Mouse (Mus musculus) cerebellum, adult 2 months (tissue): Measurements from ENCODE around the gene Mymx. TPM values are rescaled to one million over a fixed set of nuclear protein-coding genes. Genes with fewer than 3 reads are reported as not detected.

ENCODE experiments used
- DNase-seq, 2 experiments: peaks; one replicate each; pipeline ENCODE4 v3.0.0; 2021
- H3K27ac ChIP-seq: fragments of 200-500 bp; 2 replicates; pipeline ENCODE4 v1.5.1; 2012; ENCODE audit warnings: low read length, control low read depth, inconsistent platforms; ENCODE audit not compliant: insufficient read depth
- H3K27me3 ChIP-seq: fragments of 200-500 bp; 2 replicates; pipeline ENCODE4 v1.6.1; 2012; ENCODE audit warnings: inconsistent platforms, mild to moderate bottlenecking, low read length, moderate library complexity; ENCODE audit not compliant: control insufficient read depth, insufficient read depth
- H3K4me1 ChIP-seq: fragments of 200-500 bp; 2 replicates; pipeline ENCODE4 v1.6.1; 2011; ENCODE audit warnings: low read length; ENCODE audit not compliant: control insufficient read depth, insufficient read depth
- H3K4me3 ChIP-seq: fragments of 200-500 bp; replicated peaks from 2 replicates; pipeline ENCODE3; 2011; ENCODE audit warnings: mild to moderate bottlenecking, low read depth, low read length, control low read depth; ENCODE audit not compliant: insufficient read depth
- CTCF ChIP-seq: fragments of 200-500 bp; IDR thresholded peaks from 2 replicates; pipeline ENCODE4 v1.5.1; 2011; ENCODE audit warnings: low read depth, mild to moderate bottlenecking, control low read depth, low read length, moderate library complexity, borderline replicate concordance; ENCODE audit not compliant: insufficient read depth
- POLR2A ChIP-seq: fragments of 200-500 bp; IDR thresholded peaks from 2 replicates; pipeline ENCODE4 v1.6.1; 2011; ENCODE audit warnings: low read length, control low read depth, borderline replicate concordance; ENCODE audit not compliant: insufficient read depth
- WGBS: fragments of 180-500 bp; shearing (Covaris S2); methylation state at CpG from one replicate; pipeline ENCODE4 v1.1.7; 2018; 5-methylcytosine and 5-hydroxymethylcytosine counted together
- polyA plus RNA-seq: library from polyadenylated mRNA; depleted of rRNA; stranded (reverse); fragments of >200 nt; gene quantifications from 2 replicates; pipeline ENCODE4 v1.2.3, GENCODE M21; 2012; rRNA removed

The Mymx gene
- polyA plus RNA-seq, 1 experiment = not detected

DNA sequence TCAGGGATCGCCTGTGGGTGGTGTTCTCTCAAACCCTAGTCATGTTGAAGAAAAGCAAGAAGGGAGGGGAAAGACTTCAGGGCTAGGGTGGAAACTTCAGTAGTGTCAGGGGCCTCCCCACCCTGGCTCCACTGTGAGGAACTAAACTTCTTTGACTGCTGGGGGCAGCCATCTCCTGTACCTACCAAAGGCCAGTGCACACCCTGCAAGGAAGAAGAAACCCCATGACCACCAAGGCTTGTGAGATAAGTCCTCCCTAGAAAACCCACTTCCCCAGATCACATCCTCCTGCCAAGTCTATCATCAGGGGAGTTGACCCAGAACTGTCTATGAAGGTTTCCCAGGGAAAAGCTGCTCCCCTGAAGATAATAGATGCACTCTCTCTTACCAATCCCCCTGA lies 47.5 kb downstream of the Mymx start:
- DNase-seq = no peak
- Histone ChIP-seq H3K4me1 (peaks cover 36% of the 10 kb centered on the region), H3K4me3 (no peak overlapping the region), H3K27ac (no peak overlapping the region), H3K27me3 (no peaks in the 10 kb centered on the region)
- TF ChIP-seq POLR2A = no peak
- TF ChIP-seq CTCF = no peak
- WGBS = 62% methylated on average over 1 of the region's 1 CpGs

DNA sequence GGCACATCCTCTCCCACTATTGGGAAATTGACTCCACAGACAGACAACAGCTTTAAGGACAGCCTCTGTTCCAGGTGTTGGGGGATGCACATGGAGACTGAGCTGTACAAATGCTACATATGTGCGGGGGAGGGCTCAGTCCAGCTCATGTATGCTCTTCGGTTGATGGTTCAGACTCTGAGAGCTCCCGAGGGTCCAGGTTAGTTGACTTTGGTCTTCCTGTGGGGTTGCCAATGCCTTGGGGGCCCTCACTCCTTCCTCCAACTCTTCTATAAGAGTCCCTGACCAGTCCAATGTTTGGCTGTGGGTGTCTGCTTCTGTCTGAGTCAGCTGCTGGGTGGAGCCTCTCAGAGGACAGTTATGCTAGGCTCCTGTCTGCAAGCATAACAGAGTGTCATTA lies 48.8 kb downstream of the Mymx start:
- Histone ChIP-seq H3K4me1 (peaks cover 28% of the 10 kb centered on the region), H3K27ac (no peak overlapping the region), H3K4me3 (no peak overlapping the region), H3K27me3 (no peaks in the 10 kb centered on the region)
- 90% methylated on average over 3 of the region's 3 CpGs for whole genome bisulfite sequencing
- no peak for TF ChIP-seq POLR2A
- TF ChIP-seq CTCF = no peak
- DNase-seq = no peak

DNA sequence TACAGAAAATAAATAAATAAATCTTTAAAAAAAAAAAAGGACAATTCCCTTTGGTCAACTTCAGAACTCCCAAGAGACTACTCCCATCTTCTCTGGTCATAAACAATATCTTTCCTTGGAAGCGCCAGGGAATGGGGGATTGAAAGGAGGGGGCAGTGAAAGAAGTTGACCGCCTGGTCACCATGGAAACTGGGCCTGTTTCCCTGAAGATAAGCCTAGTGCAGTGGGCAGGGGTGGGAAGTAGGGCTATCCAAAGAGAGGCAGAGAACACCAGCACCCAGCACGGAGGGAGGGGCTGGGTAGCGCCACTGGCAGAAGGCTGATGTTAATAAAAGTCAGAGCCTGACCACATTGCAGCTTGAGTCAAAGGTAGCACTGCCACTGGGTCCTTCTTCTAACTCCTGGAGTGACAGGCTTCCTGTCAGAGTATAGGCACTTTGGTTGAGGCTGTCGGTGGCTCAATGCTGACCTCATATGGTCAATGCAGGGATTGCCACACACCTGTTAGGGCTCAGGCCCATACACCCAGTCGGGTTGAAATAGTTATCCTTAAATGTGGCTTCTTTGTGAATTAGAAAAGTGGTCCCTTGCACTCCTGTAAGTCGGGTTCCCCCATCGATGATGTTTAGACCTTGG lies 50.0 kb downstream of the Mymx start:
- H3K4me1 ChIP-seq = peaks cover 18% of the 10 kb centered on the region
- no peaks in the 10 kb centered on the region for H3K27me3 ChIP-seq
- no peak overlapping the region for H3K4me3 ChIP-seq
- H3K27ac ChIP-seq = no peak overlapping the region
- TF ChIP-seq POLR2A = no peak
- TF ChIP-seq CTCF = peak; percentile 100
- 10% methylated on average over 8 of the region's 8 CpGs for WGBS
- peak; percentile 87 to 94 for DNase-seq

DNA sequence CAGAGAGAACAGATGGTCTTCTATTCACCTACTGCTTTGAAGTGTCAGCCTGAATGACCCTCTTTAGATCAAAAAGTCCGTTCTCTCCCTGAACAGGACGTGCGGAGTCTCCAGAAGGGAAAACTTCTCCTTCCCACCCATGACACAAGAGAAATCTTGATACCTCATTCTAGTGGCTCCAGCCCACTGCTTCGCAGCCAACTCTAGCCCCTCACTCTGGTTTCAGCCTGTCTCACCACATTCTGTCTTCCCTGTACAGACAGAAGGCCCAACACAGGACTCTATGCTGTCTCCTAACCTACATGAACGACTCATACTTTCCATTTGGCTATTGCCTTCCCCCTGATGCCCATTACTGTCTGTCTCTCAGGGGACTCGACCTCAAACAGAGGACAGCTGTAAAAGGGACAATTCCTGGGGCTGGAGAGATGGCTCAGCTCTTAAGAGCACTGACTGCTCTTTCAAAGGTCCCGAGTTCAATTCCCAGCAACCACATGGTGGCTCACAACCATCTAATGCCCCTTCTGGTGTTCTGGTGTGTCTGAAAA lies 50.6 kb downstream of the Mymx start:
- H3K4me3 ChIP-seq = no peak overlapping the region
- peak overlapping the region; percentile 44; the same call in 1 of the 2 replicates for H3K27ac ChIP-seq
- H3K27me3 ChIP-seq = no peaks in the 10 kb centered on the region
- peaks cover 21% of the 10 kb centered on the region for H3K4me1 ChIP-seq
- 46% methylated on average over 7 of the region's 7 CpGs for WGBS
- no peak for TF ChIP-seq POLR2A
- no peak for TF ChIP-seq CTCF
- DNase-seq = no peak

Other genes starting within 250 kb of the Mymx start
- 37.7 and 38.1 TPM in 2 replicates for gene Cdc5l, start 168.4 kb downstream of the Mymx start, polyA plus RNA-seq
- gene Spats1, start 126.7 kb downstream of the Mymx start, polyA plus RNA-seq = 2.6 TPM in 2 replicates
- 43.9 and 44.3 TPM in 2 replicates for gene Aars2, start 95.3 kb downstream of the Mymx start, polyA plus RNA-seq
- 0.61 and 0.74 TPM in 2 replicates for gene Tcte1, start 78.7 kb downstream of the Mymx start, polyA plus RNA-seq
- 125 and 130 TPM in 2 replicates for gene Tmem151b, start 52.4 kb downstream of the Mymx start, polyA plus RNA-seq
- gene Nfkbie, start 46.4 kb downstream of the Mymx start, polyA plus RNA-seq = 12.5 and 13.5 TPM in 2 replicates
- gene Slc35b2, start 38.2 kb downstream of the Mymx start, polyA plus RNA-seq = 71.3 and 74.0 TPM in 2 replicates
- gene Hsp90ab1, start 28.8 kb downstream of the Mymx start, polyA plus RNA-seq = 915 and 924 TPM in 2 replicates
- 72.2 and 75.6 TPM in 2 replicates for gene Slc29a1, start 2.5 kb downstream of the Mymx start, polyA plus RNA-seq
- 3.8 and 4.7 TPM in 2 replicates for gene Capn11, start 57.2 kb upstream of the Mymx start, polyA plus RNA-seq
- gene Mrpl14, start 84.2 kb upstream of the Mymx start, polyA plus RNA-seq = 78.4 and 84.2 TPM in 2 replicates
- gene Tmem63b, start 84.8 kb upstream of the Mymx start, polyA plus RNA-seq = 196 and 199 TPM in 2 replicates
- gene 1600014C23Rik, start 131.7 kb upstream of the Mymx start, polyA plus RNA-seq = 0.27 and 0.54 TPM in 2 replicates